Mouse (Mus musculus): ENCODE measurements at regions not wholly inside any gene's neighbourhood (a gene's known extent, or its start where the extent isn't known, plus 50 kb on each side); places are given as distances from the start of the nearest gene placed in this dataset.
A peak's percentile ranks its signal among the peaks of the same experiment; 100 is the strongest.

GRCm38 (mm10) chr1:119305315-119305976 is 116.6 kb downstream of the Inhbb start:
- no peak for DNase-seq

GRCm38 (mm10) chr1:119304470-119304980 is 117.5 kb downstream of the Inhbb start:
- DNase-seq, result no peak

- no peak for DNase-seq
These were observed 119.6 kb downstream of the Inhbb start for GRCm38 (mm10) chr1:119302349-119302995.

- DNase-seq, result no peak
These were observed 120.1 kb downstream of the Inhbb start for GRCm38 (mm10) chr1:119301931-119302330.

GRCm38 (mm10) chr1:119301258-119301657 is 120.8 kb downstream of the Inhbb start:
- DNase-seq, result no peak

GRCm38 (mm10) chr1:119299842-119300752 is 122.0 kb downstream of the Inhbb start:
- no peak for DNase-seq

GRCm38 (mm10) chr1:119298696-119299230 is 123.3 kb downstream of the Inhbb start:
- no peak for DNase-seq

GRCm38 (mm10) chr1:119295121-119295520 is 126.9 kb downstream of the Inhbb start:
- DNase-seq, result peak; percentile 35

- DNase-seq, result peak; percentile 37
These were observed 128.2 kb downstream of the Inhbb start for GRCm38 (mm10) chr1:119293839-119294238.

- peak; percentile 99 for DNase-seq
These were observed 129.8 kb downstream of the Inhbb start for GRCm38 (mm10) chr1:119292216-119292615.

- peak; percentile 39 for DNase-seq
These were observed 131.7 kb downstream of the Inhbb start for GRCm38 (mm10) chr1:119290165-119290916.

- peak; percentile 20 for DNase-seq
These were observed 132.4 kb downstream of the Inhbb start for GRCm38 (mm10) chr1:119289516-119290164.

- DNase-seq, result peak; percentile 31
These were observed 139.6 kb downstream of the Inhbb start for GRCm38 (mm10) chr1:119282416-119282815.

GRCm38 (mm10) chr1:119279261-119279660 is 142.8 kb downstream of the Inhbb start:
- DNase-seq, result no peak

GRCm38 (mm10) chr1:119278528-119279201 is 143.4 kb downstream of the Inhbb start:
- DNase-seq, result no peak

- no peak for DNase-seq
These were observed 144.1 kb downstream of the Inhbb start for GRCm38 (mm10) chr1:119277990-119278389.

GRCm38 (mm10) chr1:119266013-119266412 is 156.0 kb downstream of the Inhbb start:
- no peak for DNase-seq

GRCm38 (mm10) chr1:119265192-119265891 is 156.7 kb downstream of the Inhbb start:
- no peak for DNase-seq

- DNase-seq, result no peak
These were observed 162.6 kb downstream of the Inhbb start for GRCm38 (mm10) chr1:119259455-119259854.

GRCm38 (mm10) chr1:119256769-119257168 is 165.3 kb downstream of the Inhbb start:
- peak; percentile 91 for DNase-seq
